Mouse (Mus musculus): ENCODE data around the gene Nomo1. TPM values are rescaled to one million over a fixed set of nuclear protein-coding genes. Genes with fewer than 3 reads are reported as not detected.
A peak's percentile ranks its signal among the peaks of the same experiment; 100 is the strongest.

The Nomo1 gene
- total RNA-seq, 2 experiments from 2014 or later: 103 to 109 TPM

- DNase-seq (ENCODE audit: extremely low spot score in 1 of 2, low spot score in 1 of 2): no peak
Observed at GRCm38 (mm10) chr7:46044106-46044505, 10.6 kb downstream of the Nomo1 start.

- DNase-seq (ENCODE audit: extremely low spot score in 1 of 2, low spot score in 1 of 2): no peak
Observed at GRCm38 (mm10) chr7:46045882-46046281, 12.4 kb downstream of the Nomo1 start.

GRCm38 (mm10) chr7:46047873-46048562 lies 14.5 kb downstream of the Nomo1 start:
- DNase-seq (ENCODE audit: extremely low spot score in 1 of 2, low spot score in 1 of 2): no peak

GRCm38 (mm10) chr7:46049981-46050380 lies 16.5 kb downstream of the Nomo1 start:
- no peak for DNase-seq (ENCODE audit: extremely low spot score in 1 of 2, low spot score in 1 of 2)

GRCm38 (mm10) chr7:46052161-46052821 lies 18.8 kb downstream of the Nomo1 start:
- DNase-seq (ENCODE audit: extremely low spot score in 1 of 2, low spot score in 1 of 2): peak in 1 of 2 experiments; percentile 9

- no peak for DNase-seq (ENCODE audit: extremely low spot score in 1 of 2, low spot score in 1 of 2)
Observed at GRCm38 (mm10) chr7:46053566-46053965, 20.1 kb downstream of the Nomo1 start.

GRCm38 (mm10) chr7:46058882-46059281 lies 25.4 kb downstream of the Nomo1 start:
- DNase-seq (ENCODE audit: extremely low spot score in 1 of 2, low spot score in 1 of 2): no peak

GRCm38 (mm10) chr7:46060688-46061087 lies 27.2 kb downstream of the Nomo1 start:
- DNase-seq (ENCODE audit: extremely low spot score in 1 of 2, low spot score in 1 of 2): no peak

- DNase-seq (ENCODE audit: extremely low spot score in 1 of 2, low spot score in 1 of 2): no peak
Observed at GRCm38 (mm10) chr7:46061614-46062013, 28.1 kb downstream of the Nomo1 start.

GRCm38 (mm10) chr7:46063296-46063695 lies 29.8 kb downstream of the Nomo1 start:
- DNase-seq (ENCODE audit: extremely low spot score in 1 of 2, low spot score in 1 of 2): no peak

- no peak for DNase-seq (ENCODE audit: extremely low spot score in 1 of 2, low spot score in 1 of 2)
Observed at GRCm38 (mm10) chr7:46068831-46069230, 35.3 kb downstream of the Nomo1 start.

GRCm38 (mm10) chr7:46076844-46077243 lies 43.3 kb downstream of the Nomo1 start:
- DNase-seq (ENCODE audit: extremely low spot score in 1 of 2, low spot score in 1 of 2): no peak

GRCm38 (mm10) chr7:46077675-46078074 lies 44.2 kb downstream of the Nomo1 start:
- no peak for DNase-seq (ENCODE audit: extremely low spot score in 1 of 2, low spot score in 1 of 2)

GRCm38 (mm10) chr7:46084024-46084423 lies 50.5 kb downstream of the Nomo1 start:
- DNase-seq (ENCODE audit: extremely low spot score in 1 of 2, low spot score in 1 of 2): no peak

- no peak for DNase-seq (ENCODE audit: extremely low spot score in 1 of 2, low spot score in 1 of 2)
Observed at GRCm38 (mm10) chr7:46084839-46085513, 51.5 kb downstream of the Nomo1 start.

- no peak for DNase-seq (ENCODE audit: extremely low spot score in 1 of 2, low spot score in 1 of 2)
Observed at GRCm38 (mm10) chr7:46086378-46086777, 52.9 kb downstream of the Nomo1 start.

GRCm38 (mm10) chr7:46088241-46088640 lies 54.7 kb downstream of the Nomo1 start:
- DNase-seq (ENCODE audit: extremely low spot score in 1 of 2, low spot score in 1 of 2): no peak

- DNase-seq (ENCODE audit: extremely low spot score in 1 of 2, low spot score in 1 of 2): no peak
Observed at GRCm38 (mm10) chr7:46092803-46093202, 59.3 kb downstream of the Nomo1 start.

GRCm38 (mm10) chr7:46096136-46096535 lies 62.6 kb downstream of the Nomo1 start:
- DNase-seq (ENCODE audit: extremely low spot score in 1 of 2, low spot score in 1 of 2): peak in 1 of 2 experiments; percentile 71

- DNase-seq (ENCODE audit: extremely low spot score in 1 of 2, low spot score in 1 of 2): no peak
Observed at GRCm38 (mm10) chr7:46097319-46097783, 63.9 kb downstream of the Nomo1 start.

- DNase-seq (ENCODE audit: extremely low spot score in 1 of 2, low spot score in 1 of 2): no peak
Observed at GRCm38 (mm10) chr7:46098221-46098918, 64.9 kb downstream of the Nomo1 start.
